27 mouse cellular contexts compared by ENCODE assay signal in the genomic region with DNA sequence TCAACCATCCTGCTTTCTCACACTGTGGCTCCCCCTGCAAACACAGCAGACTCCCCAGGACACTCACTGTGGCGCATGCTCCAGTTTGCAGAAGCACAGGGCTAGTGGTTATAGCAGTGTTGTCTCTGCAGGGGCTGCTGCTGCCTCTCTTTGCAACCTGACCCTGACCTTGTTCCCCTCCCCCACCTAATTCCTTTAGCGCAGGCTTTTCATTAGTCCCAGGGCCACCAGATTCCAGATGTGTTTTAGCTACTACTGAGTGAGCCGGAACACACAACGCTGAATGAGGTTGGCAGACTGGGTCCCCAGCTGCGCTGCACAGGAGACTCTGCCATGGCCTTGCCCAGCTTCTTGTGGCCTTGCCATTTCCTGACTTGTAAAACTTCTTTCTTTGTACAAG. TPM values are rescaled to one million over a fixed set of nuclear protein-coding genes. Genes with fewer than 3 reads are reported as not detected.
DNase-seq lines count a peak whose midpoint lies in the region; ATAC-seq and TF ChIP-seq lines count a peak whose summit lies in the region.
"Had no signal": no experiment of that assay in that cellular context is flagged by ENCODE, and none has a peak within 500 bp of the region (broad histone marks: within the 10 kb centered on the region; RNA-seq: fewer than 3 reads in every experiment).

No protein-coding gene starts in this region.

- no peak overlapping the region for H3K9ac ChIP-seq in midbrain, embryonic 11.5 days (ENCODE audit: low read length)
- no peak overlapping the region for H3K9ac ChIP-seq in midbrain, embryonic 14.5 days (replicated peaks; ENCODE audit: low read length)
- H3K9ac ChIP-seq in limb, embryonic 11.5 days (ENCODE audit: low read length), result no peak overlapping the region
- H3K9ac ChIP-seq: forebrain, embryonic 13.5 days; heart, embryonic 13.5 days; kidney, embryonic 15.5 days; liver, embryonic 12.5 days; lung, embryonic 15.5 days; neural tube, embryonic 12.5 days had no signal

- peak; percentile 85 for DNase-seq in midbrain, embryonic 11.5 days (ENCODE audit: low spot score, missing footprints)
- DNase-seq in midbrain, embryonic 14.5 days, result no peak
- DNase-seq in ZHBTc4 (ENCODE audit: low read depth, low spot score), result peak; percentile 21
- DNase-seq in embryo, embryonic 9.5 days (ENCODE audit: extremely low spot score), result peak; percentile 65
- peak; percentile 81 for DNase-seq in limb, embryonic 11.5 days (ENCODE audit: low spot score)
- no peak for DNase-seq in lung, adult 2 months
- no peak for DNase-seq in adrenal gland, postnatal 36 days
- no peak for DNase-seq in liver
- DNase-seq: adrenal gland, adult 2 months; cerebellum, adult 11 months; cerebellum, postnatal 14 days; heart, adult 11 months; heart, postnatal 36 days; right cerebral cortex, postnatal 25 days had no signal

- 18% methylated on average over 5 of the region's 5 CpGs for WGBS in midbrain, embryonic 11.5 days
- WGBS in midbrain, embryonic 14.5 days, result 19% methylated on average over 5 of the region's 5 CpGs
- 1% methylated on average over 5 of the region's 5 CpGs for WGBS in limb, embryonic 11.5 days
- 38% methylated on average over 5 of the region's 5 CpGs for WGBS in lung, adult 2 months

- TF ChIP-seq CTCF in lung, adult 2 months (IDR thresholded peaks at IDR 0.05; ENCODE audit: insufficient read depth, low read length), result no peak

- H3K9me3 ChIP-seq in midbrain, embryonic 11.5 days (ENCODE audit: control insufficient read depth, low read length), result no peaks in the 10 kb centered on the region
- no peaks in the 10 kb centered on the region for H3K9me3 ChIP-seq in midbrain, embryonic 14.5 days (ENCODE audit: control insufficient read depth, low read length)
- no peaks in the 10 kb centered on the region for H3K9me3 ChIP-seq in limb, embryonic 11.5 days (ENCODE audit: control insufficient read depth, low read length)
- H3K9me3 ChIP-seq: forebrain, embryonic 13.5 days; heart, embryonic 13.5 days; kidney, embryonic 15.5 days; liver, embryonic 12.5 days; lung, embryonic 15.5 days; neural tube, embryonic 12.5 days had no signal

- no peak overlapping the region for H3K27ac ChIP-seq in midbrain, embryonic 11.5 days (ENCODE audit: low read depth, low read length)
- no peak overlapping the region for H3K27ac ChIP-seq in midbrain, embryonic 14.5 days (replicated peaks; ENCODE audit: low read depth, low read length)
- H3K27ac ChIP-seq in limb, embryonic 11.5 days (replicated peaks; ENCODE audit: low read depth, low read length), result peak overlapping the region; percentile 72; the same call in 1 of the 2 replicates
- H3K27ac ChIP-seq: forebrain, embryonic 13.5 days; heart, embryonic 13.5 days; kidney, embryonic 15.5 days; liver, embryonic 12.5 days; lung, embryonic 15.5 days; macrophage; neural tube, embryonic 12.5 days had no signal

- no peak overlapping the region for H3K4me2 ChIP-seq in midbrain, embryonic 11.5 days
- no peak overlapping the region for H3K4me2 ChIP-seq in midbrain, embryonic 14.5 days (ENCODE audit: low read length)
- no peak overlapping the region; the same call in 1 of the 2 replicates for H3K4me2 ChIP-seq in limb, embryonic 11.5 days (ENCODE audit: low read depth, severe bottlenecking)
- H3K4me2 ChIP-seq: forebrain, embryonic 13.5 days; heart, embryonic 13.5 days; kidney, embryonic 15.5 days; liver, embryonic 12.5 days; lung, embryonic 15.5 days; neural tube, embryonic 12.5 days had no signal

- peaks cover 5% of the 10 kb centered on the region; the same call in 1 of the 2 replicates for H3K4me1 ChIP-seq in midbrain, embryonic 11.5 days (ENCODE audit: control insufficient read depth, insufficient read depth, low read length)
- no peaks in the 10 kb centered on the region for H3K4me1 ChIP-seq in midbrain, embryonic 14.5 days (ENCODE audit: control insufficient read depth, insufficient read depth, low read length)
- peaks cover 5% of the 10 kb centered on the region; the same call in 1 of the 2 replicates for H3K4me1 ChIP-seq in limb, embryonic 11.5 days (ENCODE audit: control insufficient read depth, insufficient read depth, low read length)
- H3K4me1 ChIP-seq in lung, adult 2 months (ENCODE audit: control insufficient read depth, insufficient read depth, low read length), result no peaks in the 10 kb centered on the region
- H3K4me1 ChIP-seq: forebrain, embryonic 13.5 days; heart, embryonic 13.5 days; liver, embryonic 12.5 days; lung, embryonic 15.5 days had no signal

- no peaks in the 10 kb centered on the region for H3K36me3 ChIP-seq in midbrain, embryonic 11.5 days (ENCODE audit: control insufficient read depth, insufficient read depth, low read length)
- H3K36me3 ChIP-seq in midbrain, embryonic 14.5 days (ENCODE audit: control insufficient read depth, insufficient read depth, low read length), result no peaks in the 10 kb centered on the region
- no peaks in the 10 kb centered on the region for H3K36me3 ChIP-seq in limb, embryonic 11.5 days (ENCODE audit: control insufficient read depth, insufficient read depth, low read length)
- H3K36me3 ChIP-seq: heart, embryonic 13.5 days; kidney, embryonic 15.5 days; liver, embryonic 12.5 days; lung, embryonic 15.5 days; neural tube, embryonic 12.5 days had no signal

- H3K4me3 ChIP-seq in midbrain, embryonic 11.5 days (ENCODE audit: low read depth, low read length), result no peak overlapping the region
- H3K4me3 ChIP-seq in midbrain, embryonic 14.5 days (replicated peaks; ENCODE audit: low read depth, low read length), result no peak overlapping the region
- no peak overlapping the region for H3K4me3 ChIP-seq in limb, embryonic 11.5 days (ENCODE audit: low read depth, low read length)
- no peak overlapping the region for H3K4me3 ChIP-seq in lung, adult 2 months (replicated peaks; ENCODE audit: extremely low read depth, low read depth, low read length)
- H3K4me3 ChIP-seq: forebrain, embryonic 13.5 days; heart, embryonic 13.5 days; kidney, embryonic 15.5 days; liver, embryonic 12.5 days; lung, embryonic 15.5 days; neural tube, embryonic 12.5 days had no signal

- ATAC-seq in midbrain, embryonic 11.5 days (ENCODE audit: low FRiP score), result no peak
- ATAC-seq in midbrain, embryonic 14.5 days (ENCODE audit: low FRiP score, low TSS enrichment), result no peak
- peak; percentile 83 for ATAC-seq in limb, embryonic 11.5 days (ENCODE audit: insufficient number of reproducible peaks, low FRiP score, low TSS enrichment, low read depth)
- ATAC-seq: forebrain, embryonic 13.5 days; intestine, embryonic 16.5 days; liver, embryonic 12.5 days; midbrain, embryonic 16.5 days; Patski had no signal

- H3K27me3 ChIP-seq in midbrain, embryonic 11.5 days (ENCODE audit: control insufficient read depth, insufficient read depth, low read length), result no peaks in the 10 kb centered on the region
- no peaks in the 10 kb centered on the region for H3K27me3 ChIP-seq in midbrain, embryonic 14.5 days (ENCODE audit: control insufficient read depth, insufficient read depth, low read length)
- no peaks in the 10 kb centered on the region for H3K27me3 ChIP-seq in limb, embryonic 11.5 days (ENCODE audit: control insufficient read depth, insufficient read depth, low read length)
- H3K27me3 ChIP-seq: forebrain, embryonic 13.5 days; kidney, embryonic 15.5 days; liver, embryonic 12.5 days; lung, embryonic 15.5 days; neural tube, embryonic 12.5 days had no signal

- TF ChIP-seq POLR2A in lung, adult 2 months (IDR thresholded peaks at IDR 0.05; ENCODE audit: borderline replicate concordance, extremely low read depth, low read depth, low read length), result no peak

RNA-seq across cellular contexts. Expression of a gene that starts 46.5 kb away (rescaled TPM):
- polyA plus RNA-seq in midbrain, embryonic 11.5 days (2014; fragmentation: Nextera tagmentation; extraction: Ambion mirVana), result 0.07 TPM in 1 of 2 replicates, not detected in the other
- not detected in 2 replicates for polyA plus RNA-seq in midbrain, embryonic 14.5 days (2014; fragmentation: Nextera tagmentation; extraction: Ambion mirVana)
- 0.09 TPM in 1 of 2 replicates, not detected in the other for polyA plus RNA-seq in limb, embryonic 11.5 days (2014; fragmentation: Nextera tagmentation; extraction: Ambion mirVana)
- 0.02 TPM in 1 of 2 replicates, not detected in the other for polyA plus RNA-seq in lung, adult 2 months (2012; rRNA removed)
- 1 to 10 TPM in 1 of 2 experiments, not detected in 1; 1.1 TPM for total RNA-seq in adrenal gland, postnatal 36 days (2021)
- total RNA-seq: gastrocnemius, adult 18-20 months; heart, postnatal 36 days had no signal
- polyA plus RNA-seq: C2C12; forebrain, embryonic 13.5 days; intestine, embryonic 16.5 days; large intestine, adult 2 months; liver, embryonic 12.5 days; macrophage; neural tube, embryonic 12.5 days; Patski had no signal

RNA-seq across cellular contexts. Expression of a gene that starts 56.6 kb away (rescaled TPM):
- 10.4 TPM in 2 replicates for polyA plus RNA-seq in midbrain, embryonic 11.5 days (2014; fragmentation: Nextera tagmentation; extraction: Ambion mirVana)
- polyA plus RNA-seq in midbrain, embryonic 14.5 days (2014; fragmentation: Nextera tagmentation; extraction: Ambion mirVana), result 23.1 and 24.7 TPM in 2 replicates
- 6.3 and 6.9 TPM in 2 replicates for polyA plus RNA-seq in limb, embryonic 11.5 days (2014; fragmentation: Nextera tagmentation; extraction: Ambion mirVana)
- polyA plus RNA-seq in lung, adult 2 months (2012; rRNA removed), result 53.2 and 57.4 TPM in 2 replicates
- total RNA-seq in adrenal gland, postnatal 36 days (2021), result 10 to 100 TPM; 10.0 to 12.7 TPM

Comparison
In these comparisons a context has a peak if more than half of its experiments do, and no peak if none do; other contexts are left out.
1. DNase-seq: peak in midbrain, embryonic 11.5 days (single experiment), ZHBTc4 (single experiment), embryo, embryonic 9.5 days (single experiment) and limb, embryonic 11.5 days (single experiment); none in midbrain, embryonic 14.5 days (single experiment), lung, adult 2 months (single experiment), adrenal gland, postnatal 36 days (0 of 2) and liver (single experiment).